Comparison of ENCODE assay signal across 10 mouse cellular contexts in the genomic region with DNA sequence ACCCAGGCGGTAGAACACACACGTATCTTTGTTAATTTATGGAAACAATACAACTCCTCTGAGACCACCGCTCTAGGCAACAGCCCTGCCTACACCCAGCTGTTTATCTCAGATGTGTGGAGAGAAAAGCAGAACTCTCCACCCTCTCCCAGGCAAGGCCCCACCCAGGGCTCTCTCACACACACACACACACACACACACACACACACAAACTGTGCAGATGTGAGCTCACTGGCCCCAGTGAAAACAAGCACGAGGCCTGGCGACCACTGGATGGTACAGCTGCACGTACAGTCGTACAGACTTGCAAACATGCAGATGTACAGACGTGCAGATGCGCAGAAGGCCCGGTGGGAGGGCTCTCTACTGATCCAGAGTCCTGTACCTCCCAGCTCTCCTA. TPM values are rescaled to one million over a fixed set of nuclear protein-coding genes. Genes with fewer than 3 reads are reported as not detected.
DNase-seq lines count a peak whose midpoint lies in the region; ATAC-seq and TF ChIP-seq lines count a peak whose summit lies in the region.
"Had no signal": no experiment of that assay in that cellular context is flagged by ENCODE, and none has a peak within 500 bp of the region (broad histone marks: within the 10 kb centered on the region; RNA-seq: fewer than 3 reads in every experiment).

No protein-coding gene starts in this region.

- H3K9ac ChIP-seq in hindbrain, embryonic 15.5 days: no peak overlapping the region
- H3K9ac ChIP-seq: embryonic facial prominence, embryonic 13.5 days had no signal

- WGBS in heart, embryonic 10.5 days: 69% methylated on average over 10 of the region's 10 CpGs
- 16% methylated on average over 10 of the region's 10 CpGs for WGBS in bone marrow, adult 2 months
- 54% methylated on average over 10 of the region's 10 CpGs for WGBS in hindbrain, embryonic 15.5 days

- H3K4me1 ChIP-seq in heart, embryonic 10.5 days: peaks cover 75% of the 10 kb centered on the region
- H3K4me1 ChIP-seq in bone marrow, adult 2 months (ENCODE audit: control insufficient read depth, insufficient read depth, low read length): peaks cover 6% of the 10 kb centered on the region
- peaks cover 14% of the 10 kb centered on the region for H3K4me1 ChIP-seq in hindbrain, embryonic 15.5 days (replicated peaks)

- TF ChIP-seq POLR2A in bone marrow, adult 2 months (IDR thresholded peaks at IDR 0.05; ENCODE audit: borderline replicate concordance, control insufficient read depth, low read depth, low read length): no peak

- no peaks in the 10 kb centered on the region for H3K9me3 ChIP-seq in heart, embryonic 10.5 days
- H3K9me3 ChIP-seq in hindbrain, embryonic 15.5 days: no peaks in the 10 kb centered on the region
- H3K9me3 ChIP-seq: embryonic facial prominence, embryonic 13.5 days; limb, embryonic 12.5 days had no signal

- intact Hi-C loops in heart, postnatal 25 days (cut with DNase I): no loop called here

- peak overlapping the region; percentile 66 for H3K27ac ChIP-seq in heart, embryonic 10.5 days
- H3K27ac ChIP-seq in bone marrow, adult 2 months (ENCODE audit: control insufficient read depth, insufficient read depth, low read depth, low read length, poor library complexity): peak overlapping the region; percentile 72
- peak overlapping the region; percentile 46; the same call in 1 of the 2 replicates for H3K27ac ChIP-seq in hindbrain, embryonic 15.5 days (replicated peaks)
- H3K27ac ChIP-seq: embryonic facial prominence, embryonic 13.5 days; limb, embryonic 12.5 days had no signal

- TF ChIP-seq CTCF in bone marrow, adult 2 months (IDR thresholded peaks at IDR 0.05; ENCODE audit: control insufficient read depth, insufficient read depth, low read length): no peak

- H3K36me3 ChIP-seq in heart, embryonic 10.5 days: peaks cover 24% of the 10 kb centered on the region; the same call in 1 of the 2 replicates
- no peaks in the 10 kb centered on the region for H3K36me3 ChIP-seq in hindbrain, embryonic 15.5 days
- H3K36me3 ChIP-seq: limb, embryonic 12.5 days had no signal

- no peaks in the 10 kb centered on the region for H3K27me3 ChIP-seq in heart, embryonic 10.5 days (ENCODE audit: insufficient read depth, poor library complexity, severe bottlenecking)
- no peaks in the 10 kb centered on the region for H3K27me3 ChIP-seq in hindbrain, embryonic 15.5 days
- H3K27me3 ChIP-seq: embryonic facial prominence, embryonic 13.5 days; limb, embryonic 12.5 days had no signal

- no peak for ATAC-seq in hindbrain, embryonic 15.5 days (ENCODE audit: low FRiP score, low read depth)

- no peak overlapping the region for H3K4me2 ChIP-seq in hindbrain, embryonic 15.5 days
- H3K4me2 ChIP-seq: embryonic facial prominence, embryonic 13.5 days; limb, embryonic 12.5 days had no signal

- 0 out of 2 replicates have a peak overlapping the region, but pooled peaks have one; percentile 1 for H3K4me3 ChIP-seq in heart, embryonic 10.5 days
- no peak overlapping the region for H3K4me3 ChIP-seq in bone marrow, adult 2 months (replicated peaks; ENCODE audit: control insufficient read depth, low read depth, low read length)
- H3K4me3 ChIP-seq in hindbrain, embryonic 15.5 days: no peak overlapping the region
- H3K4me3 ChIP-seq: embryonic facial prominence, embryonic 13.5 days; limb, embryonic 12.5 days had no signal

- DNase-seq in heart, embryonic 10.5 days (ENCODE audit: low spot score): no peak
- no peak for DNase-seq in heart, postnatal 25 days (ENCODE audit: low spot score)
- peak; percentile 55 for DNase-seq in skeletal muscle tissue, adult 2 months (ENCODE audit: low read depth, low spot score)
- no peak for DNase-seq in Muller cell, postnatal 12 days (ENCODE audit: inconsistent ontology term)
- DNase-seq in cerebellum, postnatal 4 days (ENCODE audit: low spot score in 2 of 2): no peak
- no peak for DNase-seq in T-cell, adult 2 months (ENCODE audit: low spot score)

RNA-seq across cellular contexts. Expression of a gene that starts 13.8 kb away (rescaled TPM):
- 0.11 and 0.18 TPM in 2 replicates for polyA plus RNA-seq in heart, embryonic 10.5 days (2016; fragmentation: Nextera tagmentation; extraction: Ambion mirVana)
- 1 to 10 TPM; 1.4 to 1.8 TPM for total RNA-seq in heart, postnatal 25 days (2021)
- polyA plus RNA-seq in bone marrow, adult 2 months (2011; ENCODE audit: insufficient read depth, insufficient read length, low replicate concordance, missing spikeins): 2.3 and 7.3 TPM in 2 replicates
- polyA plus RNA-seq in hindbrain, embryonic 15.5 days (2015; fragmentation: Nextera tagmentation; extraction: Ambion mirVana): 0.30 and 0.38 TPM in 2 replicates

RNA-seq across cellular contexts. Expression of a gene that starts 22.8 kb away (rescaled TPM):
- 10.2 and 13.4 TPM in 2 replicates for polyA plus RNA-seq in heart, embryonic 10.5 days (2016; fragmentation: Nextera tagmentation; extraction: Ambion mirVana)
- total RNA-seq in heart, postnatal 25 days (2021): 10 to 100 TPM; 20.7 to 26.5 TPM
- 15.3 and 17.0 TPM in 2 replicates for polyA plus RNA-seq in bone marrow, adult 2 months (2011; ENCODE audit: insufficient read depth, insufficient read length, low replicate concordance, missing spikeins)
- polyA plus RNA-seq in hindbrain, embryonic 15.5 days (2015; fragmentation: Nextera tagmentation; extraction: Ambion mirVana): 15.3 and 15.5 TPM in 2 replicates

RNA-seq across cellular contexts. Expression of a gene that starts 33.4 kb away (rescaled TPM):
- polyA plus RNA-seq in heart, embryonic 10.5 days (2016; fragmentation: Nextera tagmentation; extraction: Ambion mirVana): 32.1 and 41.1 TPM in 2 replicates
- 10 to 100 TPM; 76.5 to 83.0 TPM for total RNA-seq in heart, postnatal 25 days (2021)
- 62.3 and 67.5 TPM in 2 replicates for polyA plus RNA-seq in bone marrow, adult 2 months (2011; ENCODE audit: insufficient read depth, insufficient read length, low replicate concordance, missing spikeins)
- 93.1 and 97.5 TPM in 2 replicates for polyA plus RNA-seq in hindbrain, embryonic 15.5 days (2015; fragmentation: Nextera tagmentation; extraction: Ambion mirVana)

RNA-seq across cellular contexts. Expression of a gene that starts 39.3 kb away (rescaled TPM):
- 24.0 and 27.1 TPM in 2 replicates for polyA plus RNA-seq in heart, embryonic 10.5 days (2016; fragmentation: Nextera tagmentation; extraction: Ambion mirVana)
- 10 to 100 TPM; 12.8 to 14.3 TPM for total RNA-seq in heart, postnatal 25 days (2021)
- 6.8 and 13.5 TPM in 2 replicates for polyA plus RNA-seq in bone marrow, adult 2 months (2011; ENCODE audit: insufficient read depth, insufficient read length, low replicate concordance, missing spikeins)
- 31.7 and 34.7 TPM in 2 replicates for polyA plus RNA-seq in hindbrain, embryonic 15.5 days (2015; fragmentation: Nextera tagmentation; extraction: Ambion mirVana)
